Mouse (Mus musculus) bone marrow macrophage, adult 2 months (primary cell): ENCODE measurements around the gene Muc4.

Experiments
- CTCF ChIP-seq: IDR thresholded peaks from 2 replicates; pipeline ENCODE4 v1.5.1; 2012; ENCODE audit warnings: low read depth, mild to moderate bottlenecking, low read length, moderate library complexity
- POLR2A ChIP-seq: IDR thresholded peaks from 2 replicates; pipeline ENCODE4 v1.6.1; 2012; ENCODE audit warnings: mild to moderate bottlenecking, low read depth, low read length, borderline replicate concordance

DNA sequence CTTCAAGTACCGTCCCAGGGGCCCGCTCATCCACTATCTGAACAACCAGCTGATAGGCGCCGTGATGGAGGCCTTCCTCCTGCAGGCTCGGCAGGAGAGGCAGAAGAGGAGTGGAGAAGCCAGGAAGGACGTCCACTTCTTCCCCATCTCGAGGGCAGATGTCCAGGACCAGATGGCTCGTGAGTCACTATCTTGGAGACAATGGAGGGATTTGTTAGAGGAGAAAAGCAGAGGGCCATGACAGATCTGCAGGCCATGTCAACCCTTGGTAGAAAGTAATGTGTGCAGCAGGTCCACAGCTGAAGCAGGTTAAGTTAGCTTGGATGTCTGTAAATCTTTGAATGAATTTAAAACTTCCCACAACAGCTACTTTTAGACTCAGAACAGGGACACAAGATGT, 43.3 kb downstream of the Muc4 start:
- TF ChIP-seq CTCF (no peak), POLR2A (no peak)
